Mouse (Mus musculus) adrenal gland, postnatal 10 days (tissue): ENCODE measurements at regions not wholly inside any gene's neighbourhood (a gene's known extent, or its start where the extent isn't known, plus 50 kb on each side); places are given as distances from the start of the nearest gene placed in this dataset.
"Not testable (repeated sequence)": the region's sequence is repeated elsewhere in the genome, so short reads cannot be mapped to it uniquely, and the experiment has no call there.

Source experiments
- DNase-seq: peaks from one replicate; pipeline ENCODE4 v3.0.0; 2021; ENCODE audit warnings: mixed read lengths

DNA sequence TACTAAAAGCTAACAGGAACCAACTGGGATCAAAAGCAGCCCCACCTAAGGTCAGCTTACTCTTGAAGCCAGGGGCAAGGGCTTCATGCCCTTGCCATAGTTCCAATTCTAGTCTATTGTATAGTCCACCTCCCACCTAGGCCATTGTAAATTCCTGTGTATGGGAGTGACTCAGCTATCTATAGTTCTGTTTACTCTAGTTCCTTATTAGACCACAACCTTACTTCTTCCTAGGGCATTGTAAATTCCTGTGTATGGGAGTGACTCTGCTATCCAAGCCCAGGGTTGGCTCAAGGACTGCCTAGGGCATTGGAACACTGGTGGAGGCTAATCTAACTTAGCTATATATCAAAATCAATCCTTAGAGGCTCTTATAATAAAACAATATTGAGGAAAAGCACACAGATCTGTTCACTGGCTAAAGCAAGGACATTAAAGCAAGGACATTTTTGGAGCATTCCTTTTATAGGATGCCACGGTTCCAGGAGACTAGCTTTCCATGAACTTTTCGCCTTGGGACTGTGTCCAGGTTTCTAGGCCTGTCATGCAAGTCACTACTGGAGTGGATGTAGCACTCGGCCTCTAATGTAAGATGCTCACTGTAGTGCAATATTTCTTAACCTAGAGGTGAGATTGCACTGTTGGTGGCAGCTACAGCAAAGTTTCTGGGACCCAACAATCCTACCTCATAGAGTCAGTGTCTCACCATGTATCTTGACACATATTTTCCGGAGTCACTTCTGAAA lies 154.8 kb upstream of the 1700015G11Rik start:
- DNase-seq = peak; percentile 3

DNA sequence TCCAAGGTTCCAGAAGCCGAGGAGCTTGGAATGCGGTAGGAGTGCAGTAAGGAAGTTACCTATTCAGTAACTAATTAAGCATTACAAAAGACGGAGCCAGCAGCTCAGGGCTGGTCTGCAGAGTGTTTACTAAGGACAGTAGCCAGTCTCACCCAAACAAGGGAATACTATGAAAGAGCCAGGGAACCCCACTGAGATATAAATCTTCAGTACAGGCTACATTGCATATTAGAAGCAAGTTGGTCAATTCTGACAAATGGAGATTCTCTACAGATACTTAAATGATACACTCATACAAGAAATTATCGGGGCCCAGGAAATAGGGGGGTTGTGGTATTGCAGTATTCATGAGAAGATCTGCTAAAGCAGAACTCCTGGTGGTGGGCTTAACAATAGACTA lies 148.5 kb upstream of the 1700015G11Rik start:
- DNase-seq = not testable (repeated sequence)

DNA sequence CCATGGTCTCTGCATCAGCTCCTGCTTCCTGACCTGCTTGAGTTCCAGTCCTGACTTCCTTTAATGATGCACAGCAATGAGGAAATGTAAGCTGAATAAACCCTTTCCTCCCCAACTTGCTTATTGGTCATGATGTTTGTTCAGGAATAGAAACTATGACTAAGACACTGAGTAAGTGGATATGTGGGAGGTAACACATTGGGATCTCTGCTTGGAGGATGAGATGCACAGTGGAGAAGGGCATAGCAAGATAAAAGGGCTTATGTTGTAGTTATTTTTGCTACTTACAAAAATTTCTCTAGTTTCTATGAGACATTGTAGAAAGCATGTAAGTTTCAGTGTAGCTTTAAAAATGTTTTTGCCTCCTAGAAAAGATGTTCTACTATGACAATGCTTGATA lies 143.9 kb upstream of the 1700015G11Rik start:
- no peak for DNase-seq

DNA sequence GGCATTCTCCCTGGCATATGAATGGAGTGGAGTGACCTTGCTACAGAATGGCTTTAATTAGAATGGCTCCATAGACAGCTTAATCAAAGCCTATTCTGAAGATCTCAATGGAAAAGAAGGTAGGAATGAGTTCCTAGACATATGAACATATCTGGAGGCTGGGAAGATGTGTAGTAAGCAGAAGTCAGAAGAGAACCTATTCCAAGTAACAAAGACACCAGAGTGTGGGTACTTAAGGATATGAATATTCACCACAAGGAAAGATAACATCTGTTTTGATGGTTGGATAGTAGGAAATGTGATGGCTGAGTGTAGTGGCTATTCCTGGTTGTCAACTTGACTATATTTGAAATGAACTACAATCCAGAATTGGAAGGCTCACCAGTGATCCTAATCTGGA lies 142.2 kb upstream of the 1700015G11Rik start:
- DNase-seq = no peak

DNA sequence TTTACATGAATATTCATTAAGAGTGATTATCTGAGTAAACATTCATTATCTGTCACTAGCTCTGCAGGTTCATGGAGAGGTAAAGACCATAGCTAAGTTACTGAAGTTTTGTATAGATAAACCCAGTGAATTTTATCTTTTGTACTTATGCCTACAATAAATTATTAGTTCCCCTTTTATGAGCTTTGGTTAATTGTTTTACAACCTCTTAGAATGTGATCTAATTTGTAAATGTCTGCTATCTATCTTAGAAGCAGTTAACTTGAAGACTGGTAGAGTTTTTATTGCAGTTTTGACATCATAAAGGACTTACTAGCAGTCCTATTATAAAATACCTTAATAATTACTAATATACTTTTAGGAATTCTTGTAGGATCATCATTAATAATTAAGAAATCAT lies 104.7 kb upstream of the 1700015G11Rik start:
- DNase-seq = no peak
